Mouse (Mus musculus) intestine, postnatal 0 days (tissue): ENCODE data around the gene Gjc2. TPM values are rescaled to one million over a fixed set of nuclear protein-coding genes. Genes with fewer than 3 reads are reported as not detected.

ENCODE experiments used
- ATAC-seq: fragments of 200-750 bp; cut with Nextera tagmentation; 2 replicates; pipeline ENCODE4 v1.8.0; 2017; ENCODE audit warnings: mild to moderate bottlenecking, moderate TSS enrichment, moderate library complexity
- H3K27ac ChIP-seq: fragments of 300-500 bp; sonication (generic); 2 replicates; pipeline ENCODE4 v1.5.1; 2014; ENCODE audit warnings: mild to moderate bottlenecking, low read depth, low read length, moderate library complexity
- H3K27me3 ChIP-seq: fragments of 300-500 bp; sonication (generic); replicated peaks from 2 replicates; pipeline ENCODE4 v1.6.1; 2014; ENCODE audit warnings: low read length, mixed read lengths; ENCODE audit not compliant: control insufficient read depth, insufficient read depth
- H3K36me3 ChIP-seq: fragments of 300-500 bp; sonication (generic); 2 replicates; pipeline ENCODE4 v1.6.1; 2014; ENCODE audit warnings: mild to moderate bottlenecking, moderate library complexity; ENCODE audit not compliant: control insufficient read depth, insufficient read depth
- H3K4me1 ChIP-seq: fragments of 300-500 bp; sonication (generic); replicated peaks from 2 replicates; pipeline ENCODE4 v1.6.1; 2014; ENCODE audit warnings: antibody characterized with exemption, low read length, mixed read lengths; ENCODE audit not compliant: control insufficient read depth, insufficient read depth
- H3K4me2 ChIP-seq: fragments of 300-500 bp; sonication (generic); replicated peaks from 2 replicates; pipeline ENCODE4 v1.6.1; 2014; ENCODE audit warnings: low read depth, mild to moderate bottlenecking, moderate library complexity
- H3K4me3 ChIP-seq: fragments of 300-500 bp; sonication (generic); 2 replicates; pipeline ENCODE4 v1.5.1; 2014; ENCODE audit warnings: low read depth, low read length
- H3K9ac ChIP-seq: fragments of 300-500 bp; sonication (generic); 2 replicates; pipeline ENCODE4 v1.6.1; 2014; ENCODE audit warnings: mild to moderate bottlenecking, low read depth, low read length
- H3K9me3 ChIP-seq: fragments of 300-500 bp; sonication (generic); 2 replicates; pipeline ENCODE4 v1.6.1; 2016; ENCODE audit warnings: mixed run types; ENCODE audit not compliant: control insufficient read depth
- CTCF ChIP-seq: sonication (generic); IDR thresholded peaks from 2 replicates; pipeline ENCODE4 v1.5.1; 2016; ENCODE audit warnings: low read depth, mild to moderate bottlenecking, control low read depth, antibody characterized with exemption, moderate library complexity
- WGBS: fragments of 180-500 bp; shearing (Covaris S2); extraction: QIAGEN DNeasy Blood & Tissue Kit; methylation state at CpG from one replicate; pipeline ENCODE4 v1.1.7; 2014; 5-methylcytosine and 5-hydroxymethylcytosine counted together
- polyA plus RNA-seq: library from polyadenylated mRNA; unstranded; fragments of >200 nt; fragmentation: Nextera tagmentation; extraction: Ambion mirVana; gene quantifications from 2 replicates; pipeline ENCODE4 v1.2.1, GENCODE M21; 2015

The Gjc2 gene
- polyA plus RNA-seq, 1 experiment from 2014 or later: 2.2 TPM

DNA sequence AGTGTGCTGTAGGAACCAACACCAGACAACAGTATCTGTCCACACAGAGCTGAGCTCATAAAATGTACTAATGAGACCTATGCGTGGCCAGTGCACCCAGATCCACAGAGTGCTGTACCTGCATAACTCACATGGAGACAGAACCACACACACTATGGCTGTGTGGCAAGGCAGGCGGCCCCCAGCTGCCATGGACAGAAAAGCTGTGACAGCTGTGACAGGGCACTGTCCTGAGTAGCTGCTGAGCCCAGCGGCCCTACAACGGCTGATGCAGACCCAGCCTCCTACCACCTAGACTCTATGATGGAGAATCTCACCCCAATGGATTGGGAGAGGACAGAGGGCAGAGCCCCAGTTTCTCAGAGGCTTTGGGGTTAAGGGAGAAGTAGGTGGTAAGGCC is 23.5 kb downstream of the Gjc2 start:
- Histone ChIP-seq H3K27ac (no peak overlapping the region), H3K4me3 (no peak overlapping the region), H3K27me3 (no peaks in the 10 kb centered on the region), H3K9me3 (no peaks in the 10 kb centered on the region), H3K4me2 (no peak overlapping the region), H3K9ac (no peak overlapping the region), H3K36me3 (peaks cover 18% of the 10 kb centered on the region), H3K4me1 (peaks cover 3% of the 10 kb centered on the region; the same call in 1 of the 2 replicates)
- TF ChIP-seq CTCF: no peak
- ATAC-seq: no peak
- 90% methylated on average over 4 of the region's 4 CpGs for WGBS

DNA sequence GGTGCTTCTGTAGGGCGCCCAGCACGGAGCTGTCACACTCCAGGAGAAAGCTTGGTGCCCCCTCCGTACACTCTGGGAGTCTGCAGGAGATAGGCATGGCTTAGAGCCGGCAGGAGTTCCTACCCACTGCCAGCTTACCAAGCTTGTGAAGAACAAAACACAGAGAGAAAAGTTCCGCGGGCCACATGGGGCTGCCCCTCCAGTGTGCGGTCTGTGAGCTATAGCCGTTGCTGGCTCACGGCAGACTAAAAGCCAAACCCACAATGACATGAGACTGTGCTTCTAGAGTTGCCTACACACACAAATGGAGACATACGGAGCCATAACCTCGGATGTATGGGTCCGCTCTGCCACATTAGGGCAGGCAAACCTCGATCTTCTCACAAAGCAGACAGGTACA is 23.9 kb downstream of the Gjc2 start:
- no peaks in the 10 kb centered on the region for H3K9me3 ChIP-seq
- H3K4me2 ChIP-seq: no peak overlapping the region
- TF ChIP-seq CTCF: no peak
- 92% methylated on average over 13 of the region's 13 CpGs for WGBS
- H3K36me3 ChIP-seq: peaks cover 18% of the 10 kb centered on the region
- H3K4me1 ChIP-seq: peaks cover 3% of the 10 kb centered on the region; the same call in 1 of the 2 replicates
- H3K9ac ChIP-seq: no peak overlapping the region
- no peak overlapping the region for H3K4me3 ChIP-seq
- no peak overlapping the region for H3K27ac ChIP-seq
- ATAC-seq: no peak
- H3K27me3 ChIP-seq: no peaks in the 10 kb centered on the region

DNA sequence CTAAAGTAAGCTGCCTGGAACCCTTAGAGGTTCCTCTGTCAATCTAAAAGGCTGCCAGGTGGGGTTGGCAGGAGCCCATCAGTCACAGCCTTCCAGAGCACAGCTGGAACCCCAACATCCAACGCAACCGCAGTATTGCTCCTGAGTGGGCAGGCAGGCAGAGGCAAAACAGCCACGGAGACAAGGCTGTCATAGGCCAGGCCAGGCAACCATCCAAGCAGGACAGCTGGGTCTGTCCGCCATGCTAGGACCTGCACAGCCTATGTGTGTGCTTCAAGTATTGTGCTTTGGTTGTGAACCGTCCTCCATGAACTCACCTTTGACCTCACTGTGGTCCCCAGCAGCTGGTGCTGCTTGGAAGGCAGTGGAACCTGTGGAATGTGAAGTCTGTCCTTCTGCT is 27.1 kb downstream of the Gjc2 start:
- TF ChIP-seq CTCF: no peak
- no peaks in the 10 kb centered on the region for H3K4me1 ChIP-seq
- 85% methylated on average over 5 of the region's 5 CpGs for WGBS
- no peaks in the 10 kb centered on the region for H3K9me3 ChIP-seq
- H3K27me3 ChIP-seq: no peaks in the 10 kb centered on the region
- no peak overlapping the region for H3K4me3 ChIP-seq
- ATAC-seq: no peak
- H3K4me2 ChIP-seq: no peak overlapping the region
- H3K36me3 ChIP-seq: peaks cover 18% of the 10 kb centered on the region
- H3K27ac ChIP-seq: no peak overlapping the region
- no peak overlapping the region for H3K9ac ChIP-seq

DNA sequence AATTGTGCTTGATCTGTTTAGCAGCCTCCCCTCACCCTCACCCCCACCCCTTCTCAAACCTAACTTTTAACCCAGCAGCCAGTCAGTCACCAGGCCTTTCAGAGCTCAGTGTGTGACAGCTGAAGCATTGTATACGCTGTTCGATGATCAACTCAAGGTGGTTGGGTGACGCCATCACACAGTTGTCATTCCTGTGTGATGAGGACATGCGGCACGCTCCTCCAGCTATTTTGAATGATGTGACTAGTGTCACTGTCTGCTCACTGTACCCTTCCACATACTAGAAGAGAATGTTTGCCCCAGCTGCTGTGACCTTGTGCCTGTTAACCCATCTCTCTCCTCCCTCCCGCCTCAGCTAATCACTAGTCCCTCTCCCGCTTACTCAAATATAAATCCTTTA is 28.8 kb downstream of the Gjc2 start:
- no peaks in the 10 kb centered on the region for H3K27me3 ChIP-seq
- no peak for TF ChIP-seq CTCF
- H3K4me3 ChIP-seq: no peak overlapping the region
- no peak overlapping the region for H3K9ac ChIP-seq
- no peaks in the 10 kb centered on the region for H3K4me1 ChIP-seq
- 87% methylated on average over 7 of the region's 7 CpGs for WGBS
- ATAC-seq: no peak
- H3K27ac ChIP-seq: no peak overlapping the region
- H3K9me3 ChIP-seq: no peaks in the 10 kb centered on the region
- no peak overlapping the region for H3K4me2 ChIP-seq
- H3K36me3 ChIP-seq: peaks cover 18% of the 10 kb centered on the region

DNA sequence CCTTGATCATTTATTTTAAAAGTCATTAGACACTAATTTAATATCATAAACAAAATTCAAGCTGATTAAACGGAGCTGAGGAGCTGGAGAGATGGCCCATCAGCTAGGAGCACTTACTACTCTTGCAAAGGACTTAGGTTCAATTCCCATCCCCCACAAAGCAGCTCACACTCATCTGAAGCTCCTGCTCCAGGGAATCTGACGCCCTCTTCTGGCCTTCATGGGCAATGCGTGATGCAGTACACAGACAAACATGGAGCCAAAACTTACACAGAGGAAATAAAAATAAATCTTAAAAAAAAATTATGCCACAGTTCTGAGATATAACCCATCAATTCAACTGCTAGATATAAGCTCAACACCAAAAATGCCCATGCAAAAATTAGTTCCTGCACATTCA is 31.3 kb downstream of the Gjc2 start:
- no peaks in the 10 kb centered on the region for H3K4me1 ChIP-seq
- no peak overlapping the region for H3K27ac ChIP-seq
- TF ChIP-seq CTCF: peak; percentile 52
- H3K9me3 ChIP-seq: no peaks in the 10 kb centered on the region
- ATAC-seq: no peak
- H3K4me3 ChIP-seq: no peak overlapping the region
- no peak overlapping the region for H3K4me2 ChIP-seq
- 35% methylated on average over 3 of the region's 3 CpGs for WGBS
- H3K9ac ChIP-seq: no peak overlapping the region
- H3K36me3 ChIP-seq: no peaks in the 10 kb centered on the region
- no peaks in the 10 kb centered on the region for H3K27me3 ChIP-seq

- Histone ChIP-seq H3K36me3 (no peaks in the 10 kb centered on the region), H3K9me3 (no peaks in the 10 kb centered on the region), H3K4me3 (no peak overlapping the region), H3K27ac (no peak overlapping the region), H3K9ac (no peak overlapping the region), H3K4me1 (no peaks in the 10 kb centered on the region), H3K4me2 (no peak overlapping the region), H3K27me3 (no peaks in the 10 kb centered on the region)
- no peak for ATAC-seq
- no peak for TF ChIP-seq CTCF
- WGBS: 60% methylated on average over 3 of the region's 3 CpGs
Observed at GRCm38 (mm10) chr11:59149302-59149701, 33.7 kb downstream of the Gjc2 start.

GRCm38 (mm10) chr11:59142962-59143361 is 40.1 kb downstream of the Gjc2 start:
- Histone ChIP-seq H3K9me3 (no peaks in the 10 kb centered on the region), H3K27me3 (peaks cover 2% of the 10 kb centered on the region; the same call in 1 of the 2 replicates), H3K36me3 (no peaks in the 10 kb centered on the region), H3K9ac (no peak overlapping the region), H3K27ac (no peak overlapping the region), H3K4me3 (no peak overlapping the region), H3K4me2 (no peak overlapping the region), H3K4me1 (no peaks in the 10 kb centered on the region)
- ATAC-seq: no peak
- WGBS: 84% methylated on average over 5 of the region's 5 CpGs
- no peak for TF ChIP-seq CTCF
